Mouse (Mus musculus) lung, postnatal 4 days (tissue): Measurements from ENCODE around the gene Ankrd13c.
"Not testable (repeated sequence)": the region's sequence is repeated elsewhere in the genome, so short reads cannot be mapped to it uniquely, and the experiment has no call there.

Source experiments
- DNase-seq, 2 experiments: peaks; one replicate each; pipeline ENCODE4 v3.0.0; 2021

Gene Ankrd13c

GRCm38 (mm10) chr3:157946843-157947358, at the start of gene Ankrd13c:
Gene Ankrd13c (plus strand): TSS chr3:157947239.
- DNase-seq, result peak; percentile 94

- DNase-seq, result no peak
These were observed 49.4 kb upstream of the Ankrd13c start for GRCm38 (mm10) chr3:157897645-157898044.

DNA sequence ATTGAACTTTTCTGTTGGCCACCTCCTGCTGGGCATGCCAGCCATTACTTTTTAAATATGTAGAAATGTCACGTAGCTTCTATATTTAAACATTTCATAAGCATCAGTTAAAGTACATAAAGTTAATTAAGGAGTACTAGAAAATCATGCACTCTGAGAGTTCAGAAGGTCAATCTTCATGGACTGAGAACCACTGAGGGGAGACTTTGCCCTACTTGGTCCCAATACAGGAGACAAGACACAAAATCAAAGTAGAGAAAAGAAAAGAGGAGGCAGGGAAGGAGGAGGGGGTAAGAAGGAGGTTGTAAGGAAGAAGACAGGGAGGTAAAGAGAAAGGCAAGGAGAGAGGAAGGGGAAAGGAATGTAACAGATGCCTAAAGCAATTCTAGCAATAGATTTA, 47.1 kb upstream of the Ankrd13c start:
- DNase-seq, result no peak

GRCm38 (mm10) chr3:157901721-157902120, 45.3 kb upstream of the Ankrd13c start:
- no peak for DNase-seq

DNA sequence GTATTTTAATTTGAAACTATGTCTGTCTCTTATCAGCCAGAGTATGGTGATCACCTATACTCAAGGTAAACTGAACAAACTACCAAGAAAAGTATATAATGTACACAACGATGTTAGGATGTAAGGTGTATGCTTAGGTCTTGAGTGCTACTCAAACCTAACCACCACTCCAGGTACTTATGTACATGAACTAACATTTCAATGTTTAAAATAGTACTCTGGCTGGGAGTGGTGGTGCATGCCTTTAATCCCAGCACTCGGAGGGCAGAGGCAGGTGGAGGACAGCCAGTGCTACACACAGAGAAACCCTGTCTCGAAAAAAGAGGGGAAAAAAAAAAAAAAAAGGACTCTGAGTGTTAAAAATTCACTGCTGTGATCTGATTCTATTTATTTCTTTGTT, 38.9 kb upstream of the Ankrd13c start:
- no peak for DNase-seq

DNA sequence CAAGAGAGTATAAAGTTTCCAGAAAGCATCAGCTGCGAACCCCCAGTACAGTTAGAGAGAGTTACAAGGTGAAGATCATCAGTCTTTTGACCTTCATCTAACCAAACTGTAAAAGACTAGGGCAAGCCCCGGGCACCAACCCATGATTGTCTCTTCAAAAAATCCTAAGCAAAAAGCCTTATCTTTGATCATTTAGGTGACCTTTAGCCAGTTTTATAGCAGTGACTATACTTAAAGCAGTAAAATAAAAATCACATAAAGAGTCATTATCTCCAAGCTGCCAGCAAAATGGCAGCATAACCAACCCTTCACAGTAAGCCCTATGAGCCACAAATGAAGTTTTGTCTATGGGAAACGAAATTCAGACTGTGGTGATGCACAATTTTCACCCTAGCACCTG, 36.8 kb upstream of the Ankrd13c start:
- no peak for DNase-seq

GRCm38 (mm10) chr3:157912155-157912554, 34.9 kb upstream of the Ankrd13c start:
- DNase-seq, result no peak

DNA sequence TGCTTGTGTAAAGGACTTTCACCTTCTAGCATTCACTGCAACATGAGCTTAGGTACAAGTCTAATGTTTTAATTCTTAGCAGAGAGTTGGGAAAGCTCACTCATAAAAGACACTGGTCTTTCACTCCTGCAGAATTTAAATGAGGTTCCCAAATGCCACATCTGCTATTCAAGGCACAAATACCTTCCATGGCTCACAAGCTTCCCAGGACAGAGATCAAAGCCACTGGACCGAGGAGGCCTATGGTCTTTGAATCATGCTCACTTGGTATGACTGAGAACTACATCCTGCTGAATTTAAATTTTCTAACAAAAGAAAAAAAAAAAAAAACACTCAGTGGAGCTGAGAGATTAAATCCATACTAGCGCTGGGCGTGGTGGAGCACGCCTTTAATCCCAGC, 30.7 kb upstream of the Ankrd13c start:
- DNase-seq, result no peak

DNA sequence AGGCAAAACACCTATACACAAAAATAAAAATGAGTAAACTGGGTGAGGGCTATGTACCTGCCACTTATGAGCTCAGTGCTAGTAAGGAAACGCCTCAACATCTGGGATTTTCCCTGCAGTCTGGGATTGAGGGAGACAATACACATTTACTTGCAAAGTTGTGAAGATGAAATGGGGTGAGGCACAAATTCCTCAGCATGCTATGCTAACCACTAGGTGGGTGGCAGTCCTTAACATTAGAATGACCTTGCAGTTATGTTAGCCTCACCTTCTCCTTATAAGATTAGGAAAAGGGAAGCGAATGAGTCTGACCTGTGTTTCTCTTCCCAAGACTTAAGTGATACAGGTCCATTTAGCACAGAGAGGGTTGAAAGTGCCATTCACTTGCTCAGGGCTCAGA, 25.7 kb upstream of the Ankrd13c start:
- DNase-seq, result no peak

GRCm38 (mm10) chr3:157923268-157923835, 23.7 kb upstream of the Ankrd13c start:
- no peak for DNase-seq

DNA sequence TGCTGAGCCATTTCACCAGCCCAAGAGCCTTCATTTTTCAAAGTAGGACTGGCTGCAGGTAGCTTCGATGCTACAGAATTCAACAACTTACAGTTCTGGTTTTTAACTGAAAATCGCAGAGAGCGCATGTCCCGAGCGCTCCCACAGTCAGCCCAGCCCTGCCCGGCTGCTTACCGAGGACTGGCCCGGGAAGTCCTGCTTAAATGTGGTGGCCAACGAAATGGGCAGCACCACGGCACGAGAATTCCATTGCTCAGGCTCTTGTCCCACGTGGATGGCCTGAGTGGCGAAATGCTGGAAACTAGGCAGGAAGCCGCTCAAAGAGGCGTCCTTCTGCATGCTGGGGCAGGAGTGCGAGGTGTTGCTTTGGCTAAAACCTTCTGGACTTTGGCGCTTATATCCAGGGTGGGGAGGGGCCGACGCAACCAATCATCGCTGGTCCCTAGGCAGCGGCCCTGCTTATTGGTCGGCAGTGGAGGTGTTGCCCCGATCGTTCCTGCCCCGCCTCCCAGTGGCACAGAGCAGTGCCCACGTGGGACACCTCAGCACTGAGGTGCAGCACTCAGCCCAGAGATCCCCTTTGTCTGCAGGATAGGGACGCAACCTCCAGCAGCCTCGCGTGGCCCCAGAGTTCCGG, 22.2 kb upstream of the Ankrd13c start, which contains the start of gene Cth:
Cth (minus strand) TSS at position 386 of the 637 bp plus-strand sequence.
- DNase-seq, result peak; percentile 88 to 94

GRCm38 (mm10) chr3:157925706-157926510, 21.1 kb upstream of the Ankrd13c start:
- peak in 1 of 2 experiments; percentile 30 for DNase-seq

- DNase-seq, result no peak
These were observed 20.3 kb upstream of the Ankrd13c start for GRCm38 (mm10) chr3:157926761-157927160.

GRCm38 (mm10) chr3:157928731-157929130, 18.3 kb upstream of the Ankrd13c start:
- no peak for DNase-seq

- DNase-seq, result no peak
These were observed 17.6 kb upstream of the Ankrd13c start for GRCm38 (mm10) chr3:157929417-157929816.

DNA sequence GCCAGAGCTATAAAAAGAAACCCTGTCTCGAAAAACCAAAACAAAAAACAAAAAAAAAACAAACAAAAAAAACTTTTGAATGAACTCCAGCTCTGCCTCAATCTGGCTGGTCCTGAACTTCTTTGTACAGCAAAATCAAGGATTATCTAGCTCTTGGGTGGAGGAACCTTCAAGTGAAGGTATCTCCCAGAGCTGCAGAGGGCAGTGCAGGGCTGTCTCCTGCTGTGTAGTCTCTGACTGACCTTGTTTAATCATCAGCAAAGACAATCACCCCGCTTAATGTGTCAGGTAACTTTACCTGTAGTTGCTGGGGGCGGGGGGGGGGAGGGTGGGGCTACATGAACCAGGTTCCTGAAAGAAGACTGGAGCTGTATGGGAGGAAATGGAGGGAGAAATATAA, 15.4 kb upstream of the Ankrd13c start:
- no peak for DNase-seq

- no peak for DNase-seq
These were observed 15.0 kb upstream of the Ankrd13c start for GRCm38 (mm10) chr3:157932074-157932473.

GRCm38 (mm10) chr3:157933223-157933622, 13.8 kb upstream of the Ankrd13c start:
- not testable (repeated sequence) for DNase-seq

GRCm38 (mm10) chr3:157934301-157934823, 12.7 kb upstream of the Ankrd13c start:
- no peak for DNase-seq

- DNase-seq, result no peak
These were observed 8.5 kb upstream of the Ankrd13c start for GRCm38 (mm10) chr3:157938585-157938984.

- peak; percentile 59 to 60 for DNase-seq
These were observed 593 bp downstream of the Ankrd13c start for GRCm38 (mm10) chr3:157947383-157948280.

GRCm38 (mm10) chr3:157952716-157953115, 5.7 kb downstream of the Ankrd13c start:
- DNase-seq, result no peak
